Mouse (Mus musculus) liver, embryonic 16.5 days (tissue): ENCODE results near the gene Camkmt. TPM values are rescaled to one million over a fixed set of nuclear protein-coding genes. Genes with fewer than 3 reads are reported as not detected.
A peak's percentile ranks its signal among the peaks of the same experiment; 100 is the strongest.

Source experiments
- ATAC-seq: fragments of 200-750 bp; cut with Nextera tagmentation; 2 replicates; pipeline ENCODE4 v1.8.0; 2017; ENCODE audit warnings: low read depth, mild to moderate bottlenecking, moderate number of reproducible peaks, moderate library complexity
- H3K27ac ChIP-seq: fragments of 300-500 bp; sonication (generic); 2 replicates; pipeline ENCODE4 v1.5.1; 2014; ENCODE audit warnings: mild to moderate bottlenecking, low read length
- H3K27me3 ChIP-seq: fragments of 300-500 bp; sonication (generic); 2 replicates; pipeline ENCODE4 v1.6.1; 2014; ENCODE audit warnings: low read depth, low read length, mixed read lengths; ENCODE audit not compliant: control insufficient read depth, insufficient read depth
- H3K36me3 ChIP-seq: fragments of 300-500 bp; sonication (generic); 2 replicates; pipeline ENCODE4 v1.6.1; 2014; ENCODE audit warnings: mild to moderate bottlenecking; ENCODE audit not compliant: control insufficient read depth, insufficient read depth
- H3K4me1 ChIP-seq: fragments of 300-500 bp; sonication (generic); 2 replicates; pipeline ENCODE4 v1.6.1; 2014; ENCODE audit warnings: low read depth, low read length, mixed read lengths; ENCODE audit not compliant: control insufficient read depth
- H3K4me2 ChIP-seq: fragments of 300-500 bp; sonication (generic); 2 replicates; pipeline ENCODE4 v1.6.1; 2014; ENCODE audit warnings: low read depth, low read length, mixed read lengths
- H3K4me3 ChIP-seq: fragments of 300-500 bp; sonication (generic); 2 replicates; pipeline ENCODE4 v1.5.1; 2014; ENCODE audit warnings: low read depth, mild to moderate bottlenecking, low read length
- H3K9ac ChIP-seq: fragments of 300-500 bp; sonication (generic); 2 replicates; pipeline ENCODE4 v1.6.1; 2014; ENCODE audit warnings: low read depth, low read length
- H3K9me3 ChIP-seq: fragments of 300-500 bp; sonication (generic); replicated peaks from 2 replicates; pipeline ENCODE4 v1.6.1; 2016; ENCODE audit warnings: low read length; ENCODE audit not compliant: control insufficient read depth
- WGBS: fragments of 180-500 bp; shearing (Covaris S2); extraction: QIAGEN DNeasy Blood & Tissue Kit; methylation state at CpG from one replicate; pipeline ENCODE4 v1.1.7; 2014; ENCODE audit not compliant: insufficient replicate concordance; 5-methylcytosine and 5-hydroxymethylcytosine counted together
- polyA plus RNA-seq: library from polyadenylated mRNA; unstranded; fragments of >200 nt; fragmentation: Nextera tagmentation; extraction: Ambion mirVana; gene quantifications from 2 replicates; pipeline ENCODE4 v1.2.1, GENCODE M21; 2015

Camkmt gene
- polyA plus RNA-seq, 1 experiment from 2014 or later, result 2.7 TPM

GRCm38 (mm10) chr17:85168761-85169160 lies 78.4 kb downstream of the Camkmt start:
- H3K4me1 ChIP-seq, result no peaks in the 10 kb centered on the region
- no peaks in the 10 kb centered on the region for H3K36me3 ChIP-seq
- H3K4me3 ChIP-seq, result no peak overlapping the region
- no peaks in the 10 kb centered on the region for H3K27me3 ChIP-seq
- no peak overlapping the region for H3K27ac ChIP-seq
- H3K9ac ChIP-seq, result no peak overlapping the region
- no peaks in the 10 kb centered on the region for H3K9me3 ChIP-seq
- ATAC-seq, result no peak
- H3K4me2 ChIP-seq, result no peak overlapping the region
- WGBS, result 70% methylated on average over 2 of the region's 2 CpGs

GRCm38 (mm10) chr17:85170541-85171255 lies 80.3 kb downstream of the Camkmt start:
- WGBS, result 54% methylated on average over 10 of the region's 10 CpGs

GRCm38 (mm10) chr17:85171951-85172350 lies 81.6 kb downstream of the Camkmt start:
- H3K27me3 ChIP-seq, result no peaks in the 10 kb centered on the region
- WGBS, result 58% methylated on average over 4 of the region's 4 CpGs

More at GRCm38 (mm10) chr17:85170541-85171255, 80.3 kb downstream of the Camkmt start:
- ATAC-seq, result no peak
- no peaks in the 10 kb centered on the region for H3K9me3 ChIP-seq
- no peak overlapping the region for H3K4me2 ChIP-seq
- H3K27ac ChIP-seq, result no peak overlapping the region
- H3K4me3 ChIP-seq, result no peak overlapping the region
- H3K27me3 ChIP-seq, result no peaks in the 10 kb centered on the region
- no peaks in the 10 kb centered on the region for H3K4me1 ChIP-seq
- no peak overlapping the region for H3K9ac ChIP-seq
- no peaks in the 10 kb centered on the region for H3K36me3 ChIP-seq

GRCm38 (mm10) chr17:85177231-85177630 lies 86.9 kb downstream of the Camkmt start:
- H3K4me2 ChIP-seq, result no peak overlapping the region
- H3K36me3 ChIP-seq, result no peaks in the 10 kb centered on the region
- no peaks in the 10 kb centered on the region for H3K9me3 ChIP-seq
- 69% methylated on average over 13 of the region's 13 CpGs for WGBS
- no peak overlapping the region for H3K4me3 ChIP-seq
- H3K27ac ChIP-seq, result no peak overlapping the region
- no peak for ATAC-seq
- no peak overlapping the region for H3K9ac ChIP-seq
- H3K27me3 ChIP-seq, result no peaks in the 10 kb centered on the region
- H3K4me1 ChIP-seq, result no peaks in the 10 kb centered on the region

More at GRCm38 (mm10) chr17:85171951-85172350, 81.6 kb downstream of the Camkmt start:
- Histone ChIP-seq H3K4me2 (no peak overlapping the region), H3K4me1 (no peaks in the 10 kb centered on the region), H3K9ac (no peak overlapping the region), H3K27ac (no peak overlapping the region), H3K4me3 (no peak overlapping the region), H3K36me3 (no peaks in the 10 kb centered on the region), H3K9me3 (no peaks in the 10 kb centered on the region)
- ATAC-seq, result no peak

- Histone ChIP-seq H3K27ac (no peak overlapping the region), H3K4me1 (no peaks in the 10 kb centered on the region), H3K9ac (no peak overlapping the region), H3K9me3 (no peaks in the 10 kb centered on the region), H3K4me3 (no peak overlapping the region), H3K27me3 (no peaks in the 10 kb centered on the region), H3K4me2 (no peak overlapping the region), H3K36me3 (no peaks in the 10 kb centered on the region)
- no peak for ATAC-seq
- WGBS, result 71% methylated on average over 14 of the region's 14 CpGs
Observed at GRCm38 (mm10) chr17:85180471-85181060, 90.2 kb downstream of the Camkmt start.

GRCm38 (mm10) chr17:85189227-85190127 lies 99.1 kb downstream of the Camkmt start:
- no peaks in the 10 kb centered on the region for H3K9me3 ChIP-seq
- H3K27ac ChIP-seq, result no peak overlapping the region
- no peak overlapping the region for H3K9ac ChIP-seq
- H3K4me3 ChIP-seq, result no peak overlapping the region
- H3K36me3 ChIP-seq, result no peaks in the 10 kb centered on the region
- ATAC-seq, result 0 out of 2 replicates have a peak, but pooled peaks have one; percentile 16
- no peaks in the 10 kb centered on the region; the same call in 1 of the 2 replicates for H3K4me1 ChIP-seq
- 5% methylated on average over 14 of the region's 14 CpGs for WGBS
- H3K4me2 ChIP-seq, result peak overlapping the region; percentile 24; the same call in 1 of the 2 replicates
- H3K27me3 ChIP-seq, result peaks cover 3% of the 10 kb centered on the region; the same call in 1 of the 2 replicates

- no peaks in the 10 kb centered on the region; the same call in 1 of the 2 replicates for H3K4me1 ChIP-seq
- H3K4me2 ChIP-seq, result no peak overlapping the region
- H3K36me3 ChIP-seq, result no peaks in the 10 kb centered on the region
- no peak for ATAC-seq
- H3K9ac ChIP-seq, result no peak overlapping the region
- H3K27me3 ChIP-seq, result peaks cover 3% of the 10 kb centered on the region; the same call in 1 of the 2 replicates
- no peak overlapping the region for H3K27ac ChIP-seq
- no peaks in the 10 kb centered on the region for H3K9me3 ChIP-seq
- WGBS, result 25% methylated on average over 7 of the region's 7 CpGs
- no peak overlapping the region for H3K4me3 ChIP-seq
Observed at GRCm38 (mm10) chr17:85190128-85190435, 99.7 kb downstream of the Camkmt start.

- H3K4me2 ChIP-seq, result no peak overlapping the region
- WGBS, result 67% methylated on average over 11 of the region's 11 CpGs
Observed at GRCm38 (mm10) chr17:85193294-85193693, 102.9 kb downstream of the Camkmt start.

More at GRCm38 (mm10) chr17:85193294-85193693, 102.9 kb downstream of the Camkmt start:
- H3K27me3 ChIP-seq, result peaks cover 3% of the 10 kb centered on the region; the same call in 1 of the 2 replicates
- no peak overlapping the region for H3K4me3 ChIP-seq
- H3K9me3 ChIP-seq, result no peaks in the 10 kb centered on the region
- H3K9ac ChIP-seq, result no peak overlapping the region
- no peaks in the 10 kb centered on the region; the same call in 1 of the 2 replicates for H3K4me1 ChIP-seq
- no peaks in the 10 kb centered on the region for H3K36me3 ChIP-seq
- H3K27ac ChIP-seq, result no peak overlapping the region
- ATAC-seq, result no peak
